Mouse (Mus musculus): Measurements from ENCODE around the gene Ckmt2.

- no peak for TF ChIP-seq CTCF (IDR thresholded peaks at IDR 0.05; ENCODE audit: borderline replicate concordance, insufficient read depth, low read depth, low read length)
- TF ChIP-seq POLR2A (IDR thresholded peaks at IDR 0.05; ENCODE audit: borderline replicate concordance, insufficient read depth, low read length), result no peak
Measured at GRCm38 (mm10) chr13:91890031-91890619, 13.4 kb upstream of the Ckmt2 start.
